Mouse (Mus musculus) Patski (cell line): Measurements from ENCODE around the gene Lrrc4. TPM values are rescaled to one million over a fixed set of nuclear protein-coding genes. Genes with fewer than 3 reads are reported as not detected.
A peak's percentile ranks its signal among the peaks of the same experiment; 100 is the strongest.

Source experiments
- ATAC-seq: fragments of 100-300 bp; one replicate; pipeline ENCODE4 v1.8.0; 2021
- CTCF ChIA-PET: fragments of 350-600 bp; sonication (Branson Sonifier 250); formaldehyde crosslinking; loops from one replicate; lab custom pipeline; 2022; ENCODE audit warnings: inconsistent platforms; lab: Charles Lee
- POLR2A ChIA-PET: fragments of 350-600 bp; sonication (Branson Sonifier 250); formaldehyde crosslinking; loops from one replicate; lab custom pipeline; 2022; ENCODE audit warnings: antibody characterized with exemption, inconsistent platforms; lab: Charles Lee
- DNase-seq: peaks from one replicate; pipeline ENCODE4 v3.0.0-alpha.2; 2011; ENCODE audit warnings: low read depth, low spot score
- H3K27me3 ChIP-seq: fragments of 371-371 bp; one replicate; pipeline ENCODE4 v1.5.1; 2021
- CTCF ChIP-seq: fragments of 100-300 bp; IDR thresholded peaks from one replicate; pipeline ENCODE4 v1.5.1; 2021
- in situ Hi-C: fragments of 300-500 bp; cut with MboI; formaldehyde crosslinking; loops from 3 replicates; pipeline ENCODE4 v1.11.1; 2018; ENCODE audit warnings: low pct_unique_long_range_greater_than_20kb, mixed read lengths
- polyA plus RNA-seq: library from polyadenylated mRNA; unstranded; gene quantifications from one replicate; pipeline ENCODE4 v1.2.3, GENCODE M21; 2021

The Lrrc4 gene
- polyA plus RNA-seq, 1 experiment from 2014 or later, result not detected

DNA sequence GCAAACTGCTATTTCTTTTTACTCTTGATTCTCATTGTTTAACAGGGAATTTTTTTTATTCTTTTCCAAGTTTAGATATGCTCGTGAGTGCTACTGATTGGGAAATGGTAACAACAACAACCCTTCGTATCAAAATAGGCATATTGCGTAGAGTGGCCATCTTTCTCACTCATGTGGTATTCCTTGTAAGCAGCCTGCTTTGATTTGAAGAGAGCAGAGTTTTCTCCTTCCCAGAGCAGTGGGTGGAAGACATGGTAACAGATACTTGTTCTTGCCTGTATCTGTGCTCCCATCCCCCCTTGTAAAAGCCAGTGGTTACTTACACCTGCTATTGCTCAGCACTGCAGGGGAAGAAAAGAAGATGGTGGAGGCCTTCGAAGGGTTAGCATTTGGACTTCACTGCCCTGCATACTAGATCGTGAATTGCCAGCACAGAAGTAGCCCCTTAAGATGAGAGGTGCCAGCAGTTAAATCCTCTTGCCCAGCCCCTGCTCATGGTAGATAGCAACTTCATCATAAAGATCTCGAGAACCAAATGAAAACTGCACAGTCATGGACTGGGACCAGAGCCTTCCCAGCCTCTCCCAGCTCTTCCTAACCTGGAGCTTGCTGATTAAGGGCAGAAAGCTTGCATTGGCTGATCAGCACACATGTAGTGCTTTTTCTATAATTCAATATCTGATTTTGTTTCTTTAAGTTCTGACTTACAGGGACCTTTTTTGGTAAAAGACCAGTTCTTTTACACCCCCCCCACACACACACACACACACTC is 77.2 kb downstream of the Lrrc4 start:
- ATAC-seq (no peak), DNase-seq (no peak)
- no peaks in the 10 kb centered on the region for H3K27me3 ChIP-seq
- ChIA-PET POLR2A (interaction anchor here (0.7 to 0.9 kb wide), 2 partner anchors 8 to 25 kb away, joined by 3 to 7 read pairs; no protein-coding TSS in a partner anchor), CTCF (interaction anchor here (1.2 kb wide), 1 partner anchor 14 kb away, joined by 4 read pairs; no protein-coding TSS in a partner anchor)
- in situ Hi-C loops, result no loop called here
- TF ChIP-seq CTCF, result no peak

DNA sequence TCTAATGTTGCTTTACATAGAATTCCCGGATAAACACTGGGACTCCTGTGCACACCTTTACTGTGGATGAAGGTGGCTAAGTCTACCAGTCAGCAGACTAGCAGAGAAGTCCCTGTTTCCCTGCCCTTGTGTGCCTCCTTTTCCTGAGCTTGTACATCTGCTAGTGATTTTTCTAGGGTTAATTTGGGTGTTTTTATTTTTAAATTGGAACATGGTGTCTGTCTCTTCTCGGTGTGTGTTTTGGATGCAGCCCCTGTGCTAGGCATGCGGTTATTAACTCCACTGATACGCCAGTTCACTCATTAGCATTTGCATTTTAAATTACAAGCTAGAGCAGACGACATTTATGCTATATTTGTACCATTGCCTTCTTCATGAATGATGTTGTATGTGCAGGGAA is 77.9 kb downstream of the Lrrc4 start:
- no peak for TF ChIP-seq CTCF
- no peak for DNase-seq
- ATAC-seq, result no peak
- ChIA-PET CTCF (interaction anchor here (1.2 kb wide), 1 partner anchor 14 kb away, joined by 4 read pairs; no protein-coding TSS in a partner anchor), POLR2A (no interaction called here)
- H3K27me3 ChIP-seq, result no peaks in the 10 kb centered on the region
- in situ Hi-C loops, result no loop called here

DNA sequence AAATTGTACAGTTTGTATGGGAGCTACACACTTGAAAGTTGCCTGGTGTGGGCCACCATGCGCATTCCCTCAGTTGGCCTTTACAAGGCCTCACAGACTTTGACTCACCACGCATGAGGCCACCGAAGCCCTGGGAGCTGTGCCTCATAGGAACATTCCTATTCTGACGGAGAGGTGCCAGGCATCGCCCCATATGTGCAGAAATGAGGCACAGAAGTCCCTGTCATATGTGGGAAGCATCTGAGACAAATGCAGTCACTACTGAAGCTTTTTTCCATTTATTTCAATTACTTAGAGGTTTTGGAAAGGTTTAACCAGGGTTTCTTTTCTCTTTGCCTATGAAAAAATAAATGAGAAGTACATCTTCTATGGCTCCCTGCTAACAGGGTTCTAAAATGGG is 78.3 kb downstream of the Lrrc4 start:
- no peak for DNase-seq
- ChIA-PET CTCF (interaction anchor here (1.2 to 2.1 kb wide), 3 partner anchors 9 to 18 kb away, joined by 4 to 6 read pairs (median 5); no protein-coding TSS in a partner anchor), POLR2A (no interaction called here)
- ATAC-seq, result no peak
- no peak for TF ChIP-seq CTCF
- in situ Hi-C loops, result no loop called here
- H3K27me3 ChIP-seq, result no peaks in the 10 kb centered on the region

DNA sequence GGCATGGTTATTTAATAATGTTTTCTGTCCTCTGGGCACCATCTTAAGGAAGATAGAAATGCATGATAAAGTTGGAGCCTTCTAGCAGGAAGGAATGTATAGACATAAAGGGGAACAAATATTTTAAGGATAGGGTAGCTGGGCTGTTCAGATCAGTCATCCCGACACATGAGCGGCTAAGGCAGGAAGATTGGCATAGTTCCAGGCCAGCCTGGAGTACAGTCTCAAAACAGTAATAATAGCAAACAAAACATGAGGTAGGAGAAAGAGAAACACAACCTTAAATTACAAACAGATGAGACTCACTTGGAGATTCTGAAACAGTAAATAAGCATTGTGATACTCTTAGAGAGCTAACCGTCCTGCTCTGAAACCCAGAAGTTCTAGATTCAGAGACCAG is 80.4 kb downstream of the Lrrc4 start:
- CTCF ChIA-PET, result interaction anchor here (2.1 kb wide), 1 partner anchor 16 kb away, joined by 6 read pairs; no protein-coding TSS in a partner anchor
- DNase-seq (no peak), ATAC-seq (no peak)
- no peak for TF ChIP-seq CTCF
- H3K27me3 ChIP-seq, result no peaks in the 10 kb centered on the region
- in situ Hi-C loops, result no loop called here
- POLR2A ChIA-PET, result no interaction called here

DNA sequence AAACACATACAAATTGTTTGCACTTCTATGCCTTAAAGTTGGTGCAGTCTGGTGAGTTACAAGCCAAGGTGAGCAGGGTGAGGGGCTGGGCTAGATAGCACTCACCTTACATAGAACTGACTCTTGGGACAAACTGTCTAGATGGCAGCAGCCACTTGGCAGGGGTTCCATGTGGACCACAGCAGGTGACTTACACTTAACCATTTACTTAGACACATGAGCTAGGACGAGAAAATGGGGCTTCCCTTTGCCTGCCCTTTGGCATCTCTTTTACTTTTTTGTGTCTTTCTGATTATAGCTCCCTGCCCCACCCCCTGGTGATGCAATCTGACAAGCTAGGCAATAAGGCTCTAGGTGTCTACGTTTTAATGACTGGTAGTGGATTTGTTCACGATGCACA is 82.3 kb downstream of the Lrrc4 start:
- no peaks in the 10 kb centered on the region for H3K27me3 ChIP-seq
- no peak for DNase-seq
- TF ChIP-seq CTCF, result no peak
- ATAC-seq, result no peak
- CTCF ChIA-PET, result no interaction called here
- in situ Hi-C loops, result no loop called here
- POLR2A ChIA-PET, result no interaction called here

DNA sequence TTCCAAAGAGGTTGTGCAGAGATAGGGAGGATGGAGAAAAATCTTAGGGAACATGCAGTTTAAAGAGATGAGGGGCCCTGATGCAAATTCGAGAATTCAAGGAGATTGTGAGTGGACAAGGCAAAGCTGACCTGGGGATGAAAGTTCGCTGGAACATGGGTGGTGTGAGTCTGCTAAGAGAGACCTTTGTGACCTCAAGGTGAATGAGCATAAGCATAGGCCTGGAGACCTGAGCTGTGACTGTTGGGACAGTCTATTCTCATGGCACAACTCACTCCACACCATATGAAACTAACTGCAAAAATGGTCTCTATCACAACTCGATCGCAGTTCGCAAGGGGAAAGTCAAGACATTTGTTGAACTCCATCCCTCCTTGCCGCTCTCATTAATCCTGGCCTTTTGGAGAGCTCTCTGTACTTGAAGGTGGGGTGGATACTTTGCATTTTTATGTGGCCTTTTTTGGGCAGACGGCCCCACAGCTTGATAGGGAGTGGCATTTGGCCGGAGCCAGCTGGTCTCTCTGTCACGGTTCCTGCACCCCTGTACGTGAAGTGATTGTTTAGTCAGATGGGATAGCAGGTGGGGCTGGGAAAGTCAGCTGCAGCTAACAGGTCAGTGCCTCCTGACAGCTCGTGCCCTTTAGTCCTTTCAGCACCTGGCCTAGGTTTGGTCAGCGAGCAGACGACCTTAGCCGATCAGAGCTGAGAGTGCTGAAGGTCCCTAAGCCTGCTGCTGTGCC is 83.4 kb downstream of the Lrrc4 start:
- ChIA-PET POLR2A (no interaction called here), CTCF (interaction anchor here (1.0 to 1.3 kb wide), 4 partner anchors 10 to 14 kb away, joined by 3 to 5 read pairs (median 4); no protein-coding TSS in a partner anchor)
- DNase-seq, result no peak
- TF ChIP-seq CTCF, result no peak
- in situ Hi-C loops, result no loop called here
- ATAC-seq, result no peak
- H3K27me3 ChIP-seq, result no peaks in the 10 kb centered on the region

DNA sequence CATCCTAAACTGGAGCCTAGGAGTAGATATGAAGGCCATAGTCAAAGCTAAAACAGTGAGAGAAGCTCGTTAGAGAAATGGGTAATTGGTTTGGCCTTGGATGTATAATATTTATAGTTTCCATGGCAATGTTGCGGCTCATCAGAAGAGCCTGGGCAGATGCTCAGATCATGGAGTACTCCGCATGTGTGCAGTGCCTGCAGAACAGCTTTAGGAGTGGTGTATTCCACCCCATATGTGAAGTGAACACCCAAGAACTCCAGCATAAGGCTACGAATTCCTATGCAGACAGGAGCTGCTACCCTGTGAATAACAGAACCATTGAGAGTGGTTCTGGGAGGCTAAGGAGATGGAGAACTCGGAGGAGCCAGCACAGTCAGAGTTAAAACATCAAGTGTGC is 84.5 kb downstream of the Lrrc4 start:
- in situ Hi-C loops, result no loop called here
- H3K27me3 ChIP-seq, result no peaks in the 10 kb centered on the region
- POLR2A ChIA-PET, result no interaction called here
- CTCF ChIA-PET, result interaction anchor here (1.1 to 1.5 kb wide), 4 partner anchors 9 to 21 kb away, joined by 3 to 4 read pairs (median 4); no protein-coding TSS in a partner anchor
- DNase-seq, result no peak
- TF ChIP-seq CTCF, result no peak
- ATAC-seq, result no peak

DNA sequence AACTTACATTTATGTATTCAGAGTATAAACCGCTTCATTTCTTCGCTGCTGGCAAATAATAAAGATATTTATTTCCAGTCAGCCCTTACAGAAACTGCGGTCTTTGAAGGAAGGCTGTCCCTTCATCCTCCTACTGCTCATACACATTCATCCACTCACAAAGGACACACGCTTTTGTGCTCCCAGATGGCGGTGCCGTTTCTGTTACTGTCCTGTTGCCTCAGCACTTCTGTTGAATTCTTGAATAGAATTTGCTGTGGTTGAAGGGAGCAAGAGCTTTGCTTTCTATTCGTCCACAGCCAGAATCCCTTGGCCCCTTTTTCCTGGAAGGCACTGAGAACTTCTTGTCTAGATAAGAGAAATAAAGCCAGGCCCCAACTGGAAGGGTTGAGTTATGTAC is 85.7 kb downstream of the Lrrc4 start:
- DNase-seq, result no peak
- no peak for TF ChIP-seq CTCF
- in situ Hi-C loops, result no loop called here
- POLR2A ChIA-PET, result interaction anchor here (1.0 kb wide), 1 partner anchor 9 kb away, joined by 7 read pairs; no protein-coding TSS in a partner anchor
- ATAC-seq, result no peak
- H3K27me3 ChIP-seq, result no peaks in the 10 kb centered on the region
- CTCF ChIA-PET, result interaction anchor here (1.0 to 1.5 kb wide), 2 partner anchors 13 to 23 kb away, joined by 3 to 4 read pairs; no protein-coding TSS in a partner anchor

DNA sequence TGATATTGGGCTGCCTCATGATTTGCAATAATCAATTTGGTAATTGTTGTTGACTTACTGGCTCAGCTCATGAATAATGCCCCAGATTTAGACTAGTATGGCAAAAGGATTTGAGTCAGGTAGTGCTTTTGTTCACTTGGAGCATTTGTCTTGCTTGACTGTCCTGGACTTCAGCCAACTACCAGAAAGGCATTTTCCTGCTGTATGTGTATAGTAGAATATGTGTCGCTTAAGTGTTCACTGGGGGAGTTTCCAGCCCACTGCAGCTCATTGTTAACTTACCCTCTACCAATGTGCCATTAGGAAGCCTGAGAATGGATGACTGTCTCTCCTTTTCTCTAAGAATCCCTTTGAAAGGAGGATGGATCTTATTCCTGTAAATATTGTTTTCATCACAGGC is 88.0 kb downstream of the Lrrc4 start:
- peak; percentile 17 for ATAC-seq
- no peaks in the 10 kb centered on the region for H3K27me3 ChIP-seq
- ChIA-PET POLR2A (interaction anchor here (0.7 kb wide), 1 partner anchor 212 kb away, joined by 3 read pairs; no protein-coding TSS in a partner anchor), CTCF (interaction anchor here (1.4 kb wide), 1 partner anchor 24 kb away, joined by 3 read pairs; no protein-coding TSS in a partner anchor)
- DNase-seq, result no peak
- in situ Hi-C loops, result no loop called here
- no peak for TF ChIP-seq CTCF

DNA sequence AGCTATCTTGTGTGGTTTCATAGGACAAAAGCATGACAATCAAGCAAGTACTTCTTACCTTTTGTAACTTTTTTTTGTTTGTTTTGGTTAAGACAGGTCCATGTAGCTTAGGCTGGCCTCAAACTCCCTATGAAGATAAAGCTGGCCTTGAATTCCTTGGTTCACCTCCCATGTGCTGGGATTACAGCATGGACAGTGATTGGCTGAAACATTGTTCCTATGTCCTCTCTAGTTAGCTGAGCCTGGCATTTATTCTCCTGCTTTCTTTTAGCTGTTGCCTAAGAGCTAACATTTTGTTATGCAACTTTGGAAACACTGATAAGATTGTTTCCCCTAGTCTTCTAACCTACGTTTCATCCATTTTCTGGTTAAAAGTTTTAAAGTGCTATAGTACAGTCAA is 93.9 kb downstream of the Lrrc4 start:
- no peak for TF ChIP-seq CTCF
- DNase-seq, result no peak
- no peak for ATAC-seq
- CTCF ChIA-PET, result interaction anchor here (1.1 to 2.2 kb wide), 2 partner anchors 9 to 11 kb away, joined by 3 to 5 read pairs; no protein-coding TSS in a partner anchor
- in situ Hi-C loops, result no loop called here
- POLR2A ChIA-PET, result no interaction called here
- H3K27me3 ChIP-seq, result no peaks in the 10 kb centered on the region
